Mouse (Mus musculus) liver, embryonic 12.5 days (tissue): ENCODE data around the gene 2810408A11Rik. TPM values are rescaled to one million over a fixed set of nuclear protein-coding genes. Genes with fewer than 3 reads are reported as not detected.

ENCODE experiments used
- ATAC-seq: fragments of 200-750 bp; cut with Nextera tagmentation; 2 replicates; pipeline ENCODE4 v1.8.0; 2017; ENCODE audit warnings: moderate number of reproducible peaks, mild to moderate bottlenecking, moderate library complexity
- H3K27ac ChIP-seq: fragments of 300-500 bp; sonication (generic); 2 replicates; pipeline ENCODE4 v1.5.1; 2016; ENCODE audit warnings: mild to moderate bottlenecking
- H3K27me3 ChIP-seq: fragments of 300-500 bp; sonication (generic); replicated peaks from 2 replicates; pipeline ENCODE4 v1.6.1; 2016; ENCODE audit warnings: mild to moderate bottlenecking, moderate library complexity
- H3K36me3 ChIP-seq: fragments of 300-500 bp; sonication (generic); 2 replicates; pipeline ENCODE4 v1.6.1; 2016; ENCODE audit warnings: mild to moderate bottlenecking, moderate library complexity
- H3K4me1 ChIP-seq: fragments of 300-500 bp; sonication (generic); 2 replicates; pipeline ENCODE4 v1.6.1; 2016
- H3K4me2 ChIP-seq: fragments of 300-500 bp; sonication (generic); 2 replicates; pipeline ENCODE4 v1.6.1; 2016; ENCODE audit warnings: mild to moderate bottlenecking, moderate library complexity
- H3K4me3 ChIP-seq: fragments of 300-500 bp; sonication (generic); 2 replicates; pipeline ENCODE4 v1.5.1; 2016; ENCODE audit warnings: mild to moderate bottlenecking, moderate library complexity
- H3K9ac ChIP-seq: fragments of 300-500 bp; sonication (generic); 2 replicates; pipeline ENCODE4 v1.6.1; 2016; ENCODE audit warnings: mild to moderate bottlenecking, moderate library complexity
- H3K9me3 ChIP-seq: fragments of 300-500 bp; sonication (generic); replicated peaks from 2 replicates; pipeline ENCODE4 v1.6.1; 2016; ENCODE audit warnings: mild to moderate bottlenecking, moderate library complexity
- WGBS: fragments of 180-500 bp; shearing (Covaris S2); methylation state at CpG from one replicate; pipeline ENCODE4 v1.1.7; 2016; ENCODE audit not compliant: insufficient replicate concordance; 5-methylcytosine and 5-hydroxymethylcytosine counted together
- polyA plus RNA-seq: library from polyadenylated mRNA; unstranded; fragments of >200 nt; fragmentation: Nextera tagmentation; extraction: Ambion mirVana; gene quantifications from 2 replicates; pipeline ENCODE4 v1.2.1, GENCODE M21; 2016

The 2810408A11Rik gene
- polyA plus RNA-seq, 1 experiment from 2014 or later, result 2.3 TPM

DNA sequence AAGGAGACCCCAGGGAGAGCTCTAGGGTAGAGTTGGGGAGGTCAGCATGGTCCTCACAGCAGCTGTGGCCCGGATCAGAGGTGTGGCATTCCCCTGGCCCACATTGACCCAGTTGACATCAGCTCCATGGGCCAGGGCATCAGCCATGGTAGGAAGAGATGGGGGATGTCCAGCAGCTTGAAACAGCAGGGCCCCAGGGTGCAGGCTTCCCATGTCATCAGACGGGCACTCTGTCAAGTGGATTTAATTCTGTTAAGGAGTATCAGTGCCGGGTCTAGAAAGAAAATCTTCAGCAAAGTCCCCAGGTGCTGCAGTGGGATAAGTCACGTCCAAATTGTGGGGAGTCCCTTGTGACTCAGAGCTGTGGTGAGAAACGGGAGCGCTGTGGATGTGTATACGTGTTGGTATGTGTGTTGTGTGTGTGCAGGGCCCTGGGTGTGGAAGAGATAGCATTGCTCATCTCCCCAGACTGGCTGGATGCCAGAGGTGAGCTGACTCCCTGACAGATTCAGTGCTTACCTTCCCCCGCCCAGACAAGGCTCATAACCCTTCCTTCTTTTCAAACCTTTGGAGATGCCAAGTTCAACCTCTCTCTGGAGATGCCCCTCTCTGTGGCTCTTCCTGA, 17.1 kb downstream of the 2810408A11Rik start:
- H3K4me3 ChIP-seq, result no peak overlapping the region
- WGBS, result 80% methylated on average over 8 of the region's 8 CpGs
- no peaks in the 10 kb centered on the region for H3K36me3 ChIP-seq
- no peak for ATAC-seq
- no peaks in the 10 kb centered on the region for H3K27me3 ChIP-seq
- H3K9me3 ChIP-seq, result no peaks in the 10 kb centered on the region
- no peak overlapping the region for H3K9ac ChIP-seq
- no peak overlapping the region for H3K4me2 ChIP-seq
- H3K4me1 ChIP-seq, result peaks cover 88% of the 10 kb centered on the region
- no peak overlapping the region for H3K27ac ChIP-seq

GRCm38 (mm10) chr11:69883066-69883465, 17.7 kb downstream of the 2810408A11Rik start:
- WGBS, result 59% methylated on average over 4 of the region's 4 CpGs
- H3K27me3 ChIP-seq, result no peaks in the 10 kb centered on the region
- peaks cover 89% of the 10 kb centered on the region for H3K4me1 ChIP-seq

GRCm38 (mm10) chr11:69881787-69882670, 18.8 kb downstream of the 2810408A11Rik start:
- H3K4me2 ChIP-seq, result peak overlapping the region; percentile 96
- H3K9ac ChIP-seq, result peak overlapping the region; percentile 73
- H3K4me3 ChIP-seq, result peak overlapping the region; percentile 65
- H3K9me3 ChIP-seq, result no peaks in the 10 kb centered on the region
- H3K27me3 ChIP-seq, result no peaks in the 10 kb centered on the region
- no peak for ATAC-seq
- WGBS, result 70% methylated on average over 21 of the region's 21 CpGs
- peaks cover 89% of the 10 kb centered on the region for H3K4me1 ChIP-seq
- H3K27ac ChIP-seq, result peak overlapping the region; percentile 87; the same call in 1 of the 2 replicates
- no peaks in the 10 kb centered on the region for H3K36me3 ChIP-seq

More at GRCm38 (mm10) chr11:69883066-69883465, 17.7 kb downstream of the 2810408A11Rik start:
- Histone ChIP-seq H3K27ac (no peak overlapping the region), H3K4me2 (no peak overlapping the region), H3K4me3 (no peak overlapping the region), H3K36me3 (no peaks in the 10 kb centered on the region), H3K9me3 (no peaks in the 10 kb centered on the region), H3K9ac (no peak overlapping the region)
- ATAC-seq, result no peak

DNA sequence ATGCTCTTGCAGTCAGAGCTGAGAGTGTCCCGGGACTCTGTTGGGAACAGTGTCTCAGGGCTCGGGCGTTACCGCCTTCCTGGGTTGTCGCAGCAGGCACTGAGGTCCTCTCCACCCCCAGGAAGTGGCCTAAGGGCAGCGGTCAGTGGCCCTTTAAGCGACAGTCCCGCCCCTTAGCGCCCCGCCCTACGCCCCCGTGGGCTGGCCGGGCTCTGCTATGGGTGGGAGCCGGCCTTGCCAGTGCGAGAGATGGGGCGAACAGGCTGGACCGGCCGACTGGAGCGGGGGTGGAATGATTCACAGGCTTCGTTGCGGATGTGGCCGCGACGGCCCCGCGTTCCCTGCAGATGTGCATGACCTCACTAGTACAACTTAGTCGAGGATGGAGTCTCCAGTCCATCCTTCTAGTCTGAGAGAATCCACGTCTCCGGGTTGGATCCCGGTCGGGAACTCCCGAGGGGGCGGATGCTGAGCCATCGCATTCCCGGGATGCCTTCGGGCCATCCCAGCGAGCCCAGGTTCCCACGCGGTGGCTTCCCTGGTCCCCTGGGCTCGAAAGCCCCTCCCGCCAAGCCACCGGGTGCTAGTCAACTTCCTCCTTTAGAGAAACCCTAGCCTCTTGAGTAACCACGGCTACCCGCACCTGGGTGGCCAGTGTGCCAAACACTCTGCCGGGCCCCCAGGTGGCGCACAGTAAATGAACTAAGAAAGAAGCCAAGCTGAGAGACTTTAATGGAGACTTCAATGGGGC, 19.8 kb downstream of the 2810408A11Rik start, which contains the start of gene Kctd11:
TSS of gene Kctd11 (minus strand) at position 554 of the 751 bp plus-strand sequence.
- peak; percentile 78 for ATAC-seq
- H3K4me1 ChIP-seq, result peaks cover 89% of the 10 kb centered on the region
- H3K36me3 ChIP-seq, result no peaks in the 10 kb centered on the region
- H3K9ac ChIP-seq, result peak within 1 kb of the TSS; percentile 73
- H3K27me3 ChIP-seq, result no peaks in the 10 kb centered on the region
- peak within 1 kb of the TSS; percentile 96 for H3K4me2 ChIP-seq
- H3K4me3 ChIP-seq, result peak within 1 kb of the TSS; percentile 65
- under 1% methylated on average over 46 of the region's 46 CpGs for WGBS
- H3K9me3 ChIP-seq, result no peaks in the 10 kb centered on the region
- H3K27ac ChIP-seq, result peak within 1 kb of the TSS; percentile 87

DNA sequence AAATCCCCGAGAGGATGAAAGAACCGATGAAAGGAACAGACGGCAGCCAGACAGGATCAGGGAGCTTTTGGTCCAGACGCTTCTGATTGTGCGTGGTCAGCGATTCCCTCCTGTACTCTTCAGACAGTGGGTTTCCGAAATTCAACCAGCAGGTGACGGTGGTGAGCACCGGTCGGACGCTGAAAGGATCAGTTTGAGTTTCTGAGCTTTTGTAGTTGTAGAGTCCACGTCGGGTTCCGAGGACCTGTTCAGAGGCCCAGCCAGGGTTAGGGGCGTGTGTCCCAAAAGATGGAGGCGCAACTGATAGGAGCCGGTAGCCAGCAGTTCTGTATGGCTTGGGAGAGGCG, 20.3 kb downstream of the 2810408A11Rik start:
- peak overlapping the region; percentile 73 for H3K9ac ChIP-seq
- H3K27me3 ChIP-seq, result no peaks in the 10 kb centered on the region

DNA sequence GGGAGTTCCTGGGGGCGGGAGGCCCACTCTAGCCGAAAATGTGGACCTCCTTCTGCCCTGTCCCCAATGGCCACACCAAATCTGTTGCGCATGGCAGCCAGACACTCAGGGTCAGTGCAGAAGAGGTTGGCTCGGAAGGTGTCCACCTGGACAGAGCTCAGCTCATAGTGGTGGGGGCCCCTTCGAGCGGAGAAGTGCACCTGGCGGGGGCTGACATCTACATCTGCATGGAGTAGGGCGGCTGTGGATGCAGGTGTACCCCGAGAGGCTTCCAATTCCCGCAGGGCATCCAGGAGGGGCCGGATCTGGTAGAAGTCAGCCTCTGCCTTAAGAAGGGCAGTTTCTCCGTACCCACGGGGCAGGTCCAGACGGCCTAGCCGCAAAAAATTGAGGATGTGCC, 21.1 kb downstream of the 2810408A11Rik start:
- no peak for ATAC-seq
- Histone ChIP-seq H3K4me1 (peaks cover 89% of the 10 kb centered on the region), H3K27me3 (no peaks in the 10 kb centered on the region), H3K36me3 (no peaks in the 10 kb centered on the region), H3K4me3 (peak overlapping the region; percentile 65), H3K9me3 (no peaks in the 10 kb centered on the region), H3K9ac (peak overlapping the region; percentile 73), H3K27ac (peak overlapping the region; percentile 87), H3K4me2 (peak overlapping the region; percentile 96)
- WGBS, result 73% methylated on average over 15 of the region's 15 CpGs

More for the DNA sequence above, 20.3 kb downstream of the 2810408A11Rik start:
- peak overlapping the region; percentile 65 for H3K4me3 ChIP-seq
- no peaks in the 10 kb centered on the region for H3K9me3 ChIP-seq
- 1% methylated on average over 18 of the region's 18 CpGs for WGBS
- ATAC-seq, result peak; percentile 53
- H3K36me3 ChIP-seq, result no peaks in the 10 kb centered on the region
- peaks cover 90% of the 10 kb centered on the region for H3K4me1 ChIP-seq
- peak overlapping the region; percentile 96 for H3K4me2 ChIP-seq
- H3K27ac ChIP-seq, result peak overlapping the region; percentile 87

GRCm38 (mm10) chr11:69878952-69879351, 21.8 kb downstream of the 2810408A11Rik start:
- H3K27ac ChIP-seq, result peak overlapping the region; percentile 87
- H3K4me1 ChIP-seq, result peaks cover 85% of the 10 kb centered on the region
- no peaks in the 10 kb centered on the region for H3K36me3 ChIP-seq
- 28% methylated on average over 6 of the region's 6 CpGs for WGBS
- H3K4me2 ChIP-seq, result peak overlapping the region; percentile 96
- ATAC-seq, result peak; percentile 72
- peak overlapping the region; percentile 65; the same call in 1 of the 2 replicates for H3K4me3 ChIP-seq
- H3K9ac ChIP-seq, result peak overlapping the region; percentile 73
- no peaks in the 10 kb centered on the region for H3K27me3 ChIP-seq
- no peaks in the 10 kb centered on the region for H3K9me3 ChIP-seq

DNA sequence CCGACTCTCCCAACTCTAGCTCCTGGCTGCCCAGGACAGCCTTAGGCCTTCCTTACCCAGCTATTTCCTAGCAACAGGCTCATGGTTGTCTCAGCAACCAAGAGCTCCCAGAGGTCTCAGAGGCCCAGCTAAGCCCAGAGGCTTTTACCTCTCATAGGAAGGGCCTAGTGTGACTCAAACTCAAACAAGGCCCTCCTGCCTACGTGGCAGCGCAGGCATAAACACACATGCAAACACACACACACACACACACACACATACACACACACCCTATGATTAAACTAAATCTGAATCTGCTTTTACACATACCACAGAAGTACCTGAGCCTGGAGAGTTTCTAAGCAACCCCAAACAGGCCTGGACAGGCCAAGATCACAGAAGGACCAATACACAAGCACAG, 22.4 kb downstream of the 2810408A11Rik start:
- H3K4me3 ChIP-seq, result no peak overlapping the region
- no peaks in the 10 kb centered on the region for H3K27me3 ChIP-seq
- peak overlapping the region; percentile 87 for H3K27ac ChIP-seq
- peak overlapping the region; percentile 96 for H3K4me2 ChIP-seq
- H3K9me3 ChIP-seq, result no peaks in the 10 kb centered on the region
- H3K9ac ChIP-seq, result no peak overlapping the region
- H3K4me1 ChIP-seq, result peaks cover 80% of the 10 kb centered on the region
- 82% methylated on average over 3 of the region's 3 CpGs for WGBS
- no peaks in the 10 kb centered on the region for H3K36me3 ChIP-seq
- no peak for ATAC-seq

GRCm38 (mm10) chr11:69877878-69878277, 22.9 kb downstream of the 2810408A11Rik start, which contains the start of gene Tmem95:
Gene Tmem95, minus strand, starts transcription at chr11:69878018.
- no peak for ATAC-seq
- Histone ChIP-seq H3K36me3 (no peaks in the 10 kb centered on the region), H3K27me3 (no peaks in the 10 kb centered on the region), H3K9ac (no peak within 1 kb of the TSS), H3K4me3 (0 out of 2 replicates have a peak within 1 kb of the TSS, but pooled peaks have one; percentile 10), H3K4me1 (peaks cover 79% of the 10 kb centered on the region), H3K27ac (peak within 1 kb of the TSS; percentile 87), H3K4me2 (peak within 1 kb of the TSS; percentile 96), H3K9me3 (no peaks in the 10 kb centered on the region)
- 82% methylated on average over 11 of the region's 11 CpGs for WGBS

DNA sequence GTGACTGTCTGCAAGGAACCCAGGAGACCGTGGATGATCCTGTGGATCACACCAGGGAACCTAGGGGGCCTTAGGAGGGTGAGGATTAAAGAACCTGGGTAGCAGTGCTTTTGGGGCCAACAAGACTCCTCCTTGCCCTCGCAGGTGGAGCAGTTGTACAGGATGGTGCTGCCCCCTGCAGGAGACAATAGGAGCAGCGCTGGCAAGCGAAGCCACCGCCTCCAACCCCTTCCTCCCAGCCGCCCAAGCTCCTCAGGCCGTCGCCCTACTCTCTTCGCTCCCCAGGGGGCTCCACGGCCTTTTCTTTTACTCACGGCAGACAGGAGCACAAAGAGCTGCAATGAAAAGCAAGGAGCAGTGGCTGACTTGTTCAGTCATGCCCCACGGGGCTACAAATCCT, 23.9 kb downstream of the 2810408A11Rik start:
- Histone ChIP-seq H3K4me2 (peak overlapping the region; percentile 48), H3K9me3 (no peaks in the 10 kb centered on the region), H3K4me1 (peaks cover 74% of the 10 kb centered on the region), H3K4me3 (0 out of 2 replicates have a peak overlapping the region, but pooled peaks have one; percentile 10), H3K36me3 (no peaks in the 10 kb centered on the region), H3K9ac (no peak overlapping the region), H3K27ac (peak overlapping the region; percentile 47; the same call in 1 of the 2 replicates), H3K27me3 (no peaks in the 10 kb centered on the region)
- WGBS, result 4% methylated on average over 12 of the region's 12 CpGs
- ATAC-seq, result peak; percentile 23

DNA sequence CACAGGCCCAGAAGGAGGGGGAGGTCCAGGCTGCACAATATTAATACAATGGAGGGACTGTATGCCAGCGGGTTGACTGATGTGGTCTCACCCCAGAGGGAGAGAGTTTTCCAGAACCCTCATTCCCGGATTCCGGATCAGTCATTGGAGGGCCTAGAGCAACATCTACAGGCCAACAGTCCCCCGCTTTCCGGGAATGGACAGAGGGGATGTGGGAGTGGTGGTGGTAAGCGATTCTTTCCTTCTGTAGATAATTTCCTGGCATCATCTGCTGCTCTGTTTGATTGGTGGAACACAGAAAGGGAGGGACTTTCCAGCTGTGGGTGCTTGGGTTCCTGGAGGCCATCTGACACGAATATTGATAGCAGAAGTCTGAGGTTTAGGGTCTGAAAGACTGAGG, 24.6 kb downstream of the 2810408A11Rik start:
- Histone ChIP-seq H3K27me3 (no peaks in the 10 kb centered on the region), H3K4me3 (no peak overlapping the region), H3K27ac (peak overlapping the region; percentile 47), H3K9ac (no peak overlapping the region), H3K4me1 (peaks cover 67% of the 10 kb centered on the region), H3K9me3 (no peaks in the 10 kb centered on the region), H3K4me2 (peak overlapping the region; percentile 19; the same call in 1 of the 2 replicates), H3K36me3 (no peaks in the 10 kb centered on the region)
- ATAC-seq, result no peak
- WGBS, result 31% methylated on average over 7 of the region's 7 CpGs
